Mouse (Mus musculus): Measurements from ENCODE around the gene Armc2. TPM values are rescaled to one million over a fixed set of nuclear protein-coding genes. Genes with fewer than 3 reads are reported as not detected.
"Not testable (repeated sequence)": the region's sequence is repeated elsewhere in the genome, so short reads cannot be mapped to it uniquely, and the experiment has no call there.

Gene Armc2
- polyA plus RNA-seq, 2 experiments, result 3.6 to 4.8 TPM

- no peak for DNase-seq (ENCODE audit: low spot score)
- no peaks in the 10 kb centered on the region for H3K27me3 ChIP-seq (ENCODE audit: control insufficient read depth, insufficient read depth, low read length)
- no peaks in the 10 kb centered on the region for H3K36me3 ChIP-seq (ENCODE audit: control insufficient read depth, insufficient read depth, low read length)
- H3K4me1 ChIP-seq (ENCODE audit: control insufficient read depth, insufficient read depth, low read length), result no peaks in the 10 kb centered on the region
- H3K4me3 ChIP-seq (replicated peaks; ENCODE audit: low read length), result no peak overlapping the region
- no peak overlapping the region for H3K27ac ChIP-seq (replicated peaks; ENCODE audit: low read depth, low read length)
- H3K4me2 ChIP-seq (replicated peaks; ENCODE audit: low read depth, low read length, severe bottlenecking), result no peak overlapping the region
- no peak for TF ChIP-seq POLR2A (IDR thresholded peaks at IDR 0.05; ENCODE audit: borderline replicate concordance, extremely low read depth, insufficient read depth, insufficient read length)
- H3K9me3 ChIP-seq (ENCODE audit: control insufficient read depth, low read length), result no peaks in the 10 kb centered on the region; the same call in 1 of the 2 replicates
- WGBS, result 84% methylated on average over 18 of the region's 18 CpGs
- no peak for ATAC-seq (ENCODE audit: low FRiP score, low read depth)
- H3K9ac ChIP-seq (ENCODE audit: low read depth, low read length, severe bottlenecking), result no peak overlapping the region
These were observed 60.6 kb downstream of the Armc2 start for GRCm38 (mm10) chr10:41957421-41958225.

- Histone ChIP-seq H3K9me3 (ENCODE audit: control insufficient read depth, low read length) (no peaks in the 10 kb centered on the region), H3K27me3 (ENCODE audit: control insufficient read depth, insufficient read depth, low read length) (no peaks in the 10 kb centered on the region), H3K27ac (replicated peaks; ENCODE audit: low read depth, low read length) (no peak overlapping the region), H3K36me3 (ENCODE audit: control insufficient read depth, insufficient read depth, low read length) (no peaks in the 10 kb centered on the region), H3K4me2 (replicated peaks; ENCODE audit: low read depth, low read length, severe bottlenecking) (no peak overlapping the region), H3K4me1 (ENCODE audit: control insufficient read depth, insufficient read depth, low read length) (no peaks in the 10 kb centered on the region), H3K9ac (ENCODE audit: low read depth, low read length, severe bottlenecking) (no peak overlapping the region), H3K4me3 (replicated peaks; ENCODE audit: low read length) (no peak overlapping the region)
- 94% methylated on average over 5 of the region's 5 CpGs for WGBS
- TF ChIP-seq POLR2A (IDR thresholded peaks at IDR 0.05; ENCODE audit: borderline replicate concordance, extremely low read depth, insufficient read depth, insufficient read length), result no peak
- DNase-seq (ENCODE audit: low spot score) (no peak), ATAC-seq (ENCODE audit: low FRiP score, low read depth) (no peak)
These were observed 64.7 kb downstream of the Armc2 start for GRCm38 (mm10) chr10:41953528-41953864.

GRCm38 (mm10) chr10:41952850-41953527, 65.3 kb downstream of the Armc2 start:
- Histone ChIP-seq H3K27ac (replicated peaks; ENCODE audit: low read depth, low read length) (no peak overlapping the region), H3K4me3 (replicated peaks; ENCODE audit: low read length) (no peak overlapping the region), H3K9ac (ENCODE audit: low read depth, low read length, severe bottlenecking) (no peak overlapping the region), H3K4me1 (ENCODE audit: control insufficient read depth, insufficient read depth, low read length) (no peaks in the 10 kb centered on the region), H3K27me3 (ENCODE audit: control insufficient read depth, insufficient read depth, low read length) (no peaks in the 10 kb centered on the region), H3K36me3 (ENCODE audit: control insufficient read depth, insufficient read depth, low read length) (no peaks in the 10 kb centered on the region), H3K4me2 (replicated peaks; ENCODE audit: low read depth, low read length, severe bottlenecking) (no peak overlapping the region), H3K9me3 (ENCODE audit: control insufficient read depth, low read length) (no peaks in the 10 kb centered on the region)
- no peak for ATAC-seq (ENCODE audit: low FRiP score, low read depth)
- no peak for TF ChIP-seq POLR2A (IDR thresholded peaks at IDR 0.05; ENCODE audit: borderline replicate concordance, extremely low read depth, insufficient read depth, insufficient read length)
- 94% methylated on average over 14 of the region's 14 CpGs for WGBS
- no peak for DNase-seq (ENCODE audit: low spot score)

GRCm38 (mm10) chr10:41952354-41952753, 65.9 kb downstream of the Armc2 start:
- not testable (repeated sequence) for H3K27ac ChIP-seq (replicated peaks; ENCODE audit: low read depth, low read length); H3K27me3 ChIP-seq (ENCODE audit: control insufficient read depth, insufficient read depth, low read length); H3K9me3 ChIP-seq (ENCODE audit: control insufficient read depth, low read length); H3K9ac ChIP-seq (ENCODE audit: low read depth, low read length, severe bottlenecking); DNase-seq (ENCODE audit: low spot score); ATAC-seq (ENCODE audit: low FRiP score, low read depth); H3K4me1 ChIP-seq (ENCODE audit: control insufficient read depth, insufficient read depth, low read length); H3K36me3 ChIP-seq (ENCODE audit: control insufficient read depth, insufficient read depth, low read length); H3K4me2 ChIP-seq (replicated peaks; ENCODE audit: low read depth, low read length, severe bottlenecking); H3K4me3 ChIP-seq (replicated peaks; ENCODE audit: low read length)
- over 99% methylated on average over 5 of the region's 10 CpGs for WGBS

GRCm38 (mm10) chr10:41939090-41939489, 79.2 kb downstream of the Armc2 start:
- H3K9me3 ChIP-seq (ENCODE audit: control insufficient read depth, low read length), result no peaks in the 10 kb centered on the region
- H3K4me3 ChIP-seq (replicated peaks; ENCODE audit: low read length), result no peak overlapping the region
- no peak overlapping the region for H3K27ac ChIP-seq (replicated peaks; ENCODE audit: low read depth, low read length)
- 76% methylated on average over 4 of the region's 4 CpGs for WGBS
- no peaks in the 10 kb centered on the region for H3K36me3 ChIP-seq (ENCODE audit: control insufficient read depth, insufficient read depth, low read length)
- TF ChIP-seq POLR2A (IDR thresholded peaks at IDR 0.05; ENCODE audit: borderline replicate concordance, extremely low read depth, insufficient read depth, insufficient read length), result no peak
- ATAC-seq (ENCODE audit: low FRiP score, low read depth) (no peak), DNase-seq (ENCODE audit: low spot score) (no peak)
- H3K4me1 ChIP-seq (ENCODE audit: control insufficient read depth, insufficient read depth, low read length), result peaks cover 13% of the 10 kb centered on the region
- no peak overlapping the region for H3K4me2 ChIP-seq (replicated peaks; ENCODE audit: low read depth, low read length, severe bottlenecking)
- H3K27me3 ChIP-seq (ENCODE audit: control insufficient read depth, insufficient read depth, low read length), result no peaks in the 10 kb centered on the region
- H3K9ac ChIP-seq (ENCODE audit: low read depth, low read length, severe bottlenecking), result no peak overlapping the region
